Mouse (Mus musculus): ENCODE results near the gene Stac. TPM values are rescaled to one million over a fixed set of nuclear protein-coding genes. Genes with fewer than 3 reads are reported as not detected.
A peak's percentile ranks its signal among the peaks of the same experiment; 100 is the strongest.

The Stac gene
- polyA plus RNA-seq, 1 experiment from 2014 or later, result 0.72 TPM

- no peaks in the 10 kb centered on the region for H3K9me3 ChIP-seq (ENCODE audit: control insufficient read depth, low read length)
- no peaks in the 10 kb centered on the region for H3K36me3 ChIP-seq (ENCODE audit: control insufficient read depth, insufficient read depth, low read length)
- 0 out of 4 replicates have a peak overlapping the region, but pooled peaks of 1 of the 2 experiments have one; percentile 32 for H3K27ac ChIP-seq (replicated peaks in 1 of 2; ENCODE audit: control insufficient read depth in 1 of 2, insufficient read depth in 1 of 2, low read depth in 2 of 2, low read length in 2 of 2)
- no peak overlapping the region for H3K4me3 ChIP-seq (ENCODE audit: control insufficient read depth in 1 of 2, insufficient read depth in 1 of 2, low read depth in 1 of 2, low read length in 2 of 2)
- peak; percentile 35; the same call in 1 of the 2 replicates for ATAC-seq (ENCODE audit: insufficient number of reproducible peaks, insufficient read depth, low FRiP score, low read depth)
- peak overlapping the region; percentile 5; the same call in 1 of the 2 replicates for H3K4me2 ChIP-seq (ENCODE audit: low read length)
- H3K4me1 ChIP-seq (ENCODE audit: control insufficient read depth in 2 of 2, insufficient read depth in 2 of 2, low read length in 2 of 2), result peaks cover 6 to 8% of the 10 kb centered on the region in 2 experiments; a peak in 3 of 4 replicates
- WGBS, result 52% methylated on average over 19 of the region's 19 CpGs
- no peaks in the 10 kb centered on the region for H3K27me3 ChIP-seq (ENCODE audit: control insufficient read depth, insufficient read depth, low read length)
- no peak overlapping the region for H3K9ac ChIP-seq (ENCODE audit: low read length)
Measured at GRCm38 (mm10) chr9:111562217-111562988, 127.7 kb downstream of the Stac start.

- Histone ChIP-seq H3K27me3 (ENCODE audit: control insufficient read depth, insufficient read depth, low read length) (no peaks in the 10 kb centered on the region), H3K4me2 (ENCODE audit: low read length) (no peak overlapping the region), H3K9ac (ENCODE audit: low read length) (no peak overlapping the region), H3K36me3 (ENCODE audit: control insufficient read depth, insufficient read depth, low read length) (no peaks in the 10 kb centered on the region), H3K4me1 (ENCODE audit: control insufficient read depth in 2 of 2, insufficient read depth in 2 of 2, low read length in 2 of 2) (no peaks in the 10 kb centered on the region), H3K9me3 (ENCODE audit: control insufficient read depth, low read length) (no peaks in the 10 kb centered on the region), H3K4me3 (ENCODE audit: control insufficient read depth in 1 of 2, insufficient read depth in 1 of 2, low read depth in 1 of 2, low read length in 2 of 2) (no peak overlapping the region), H3K27ac (replicated peaks in 1 of 2; ENCODE audit: control insufficient read depth in 1 of 2, insufficient read depth in 1 of 2, low read depth in 2 of 2, low read length in 2 of 2) (no peak overlapping the region)
- ATAC-seq (ENCODE audit: insufficient number of reproducible peaks, insufficient read depth, low FRiP score, low read depth), result no peak
- WGBS, result 34% methylated on average over 3 of the region's 3 CpGs
Measured at GRCm38 (mm10) chr9:111556699-111557098, 133.4 kb downstream of the Stac start.

GRCm38 (mm10) chr9:111552865-111553264, 137.3 kb downstream of the Stac start:
- Histone ChIP-seq H3K4me1 (ENCODE audit: control insufficient read depth in 2 of 2, insufficient read depth in 2 of 2, low read length in 2 of 2) (no peaks in the 10 kb centered on the region; a peak in 1 of 4 replicates), H3K9ac (ENCODE audit: low read length) (no peak overlapping the region), H3K4me3 (ENCODE audit: control insufficient read depth in 1 of 2, insufficient read depth in 1 of 2, low read depth in 1 of 2, low read length in 2 of 2) (no peak overlapping the region), H3K27me3 (ENCODE audit: control insufficient read depth, insufficient read depth, low read length) (no peaks in the 10 kb centered on the region), H3K4me2 (ENCODE audit: low read length) (no peak overlapping the region), H3K9me3 (ENCODE audit: control insufficient read depth, low read length) (no peaks in the 10 kb centered on the region), H3K27ac (replicated peaks in 1 of 2; ENCODE audit: control insufficient read depth in 1 of 2, insufficient read depth in 1 of 2, low read depth in 2 of 2, low read length in 2 of 2) (no peak overlapping the region), H3K36me3 (ENCODE audit: control insufficient read depth, insufficient read depth, low read length) (no peaks in the 10 kb centered on the region)
- ATAC-seq (ENCODE audit: insufficient number of reproducible peaks, insufficient read depth, low FRiP score, low read depth), result no peak
- WGBS, result 61% methylated on average over 3 of the region's 3 CpGs

- H3K9me3 ChIP-seq (ENCODE audit: control insufficient read depth, low read length), result no peaks in the 10 kb centered on the region
- 61% methylated on average over 15 of the region's 15 CpGs for WGBS
- H3K4me3 ChIP-seq (ENCODE audit: control insufficient read depth in 1 of 2, insufficient read depth in 1 of 2, low read depth in 1 of 2, low read length in 2 of 2), result no peak overlapping the region
- no peaks in the 10 kb centered on the region for H3K36me3 ChIP-seq (ENCODE audit: control insufficient read depth, insufficient read depth, low read length)
- ATAC-seq (ENCODE audit: insufficient number of reproducible peaks, insufficient read depth, low FRiP score, low read depth), result no peak
- no peak overlapping the region for H3K4me2 ChIP-seq (ENCODE audit: low read length)
- no peaks in the 10 kb centered on the region for H3K27me3 ChIP-seq (ENCODE audit: control insufficient read depth, insufficient read depth, low read length)
- H3K4me1 ChIP-seq (ENCODE audit: control insufficient read depth in 2 of 2, insufficient read depth in 2 of 2, low read length in 2 of 2), result no peaks in the 10 kb centered on the region; a peak in 1 of 4 replicates
- no peak overlapping the region for H3K9ac ChIP-seq (ENCODE audit: low read length)
- H3K27ac ChIP-seq (replicated peaks in 1 of 2; ENCODE audit: control insufficient read depth in 1 of 2, insufficient read depth in 1 of 2, low read depth in 2 of 2, low read length in 2 of 2), result no peak overlapping the region
Measured at GRCm38 (mm10) chr9:111551461-111552190, 138.5 kb downstream of the Stac start.

GRCm38 (mm10) chr9:111550963-111551321, 139.2 kb downstream of the Stac start:
- Histone ChIP-seq H3K4me1 (ENCODE audit: control insufficient read depth in 2 of 2, insufficient read depth in 2 of 2, low read length in 2 of 2) (no peaks in the 10 kb centered on the region; a peak in 1 of 4 replicates), H3K9ac (ENCODE audit: low read length) (no peak overlapping the region), H3K9me3 (ENCODE audit: control insufficient read depth, low read length) (no peaks in the 10 kb centered on the region), H3K27ac (replicated peaks in 1 of 2; ENCODE audit: control insufficient read depth in 1 of 2, insufficient read depth in 1 of 2, low read depth in 2 of 2, low read length in 2 of 2) (no peak overlapping the region), H3K4me2 (ENCODE audit: low read length) (no peak overlapping the region), H3K4me3 (ENCODE audit: control insufficient read depth in 1 of 2, insufficient read depth in 1 of 2, low read depth in 1 of 2, low read length in 2 of 2) (no peak overlapping the region), H3K36me3 (ENCODE audit: control insufficient read depth, insufficient read depth, low read length) (no peaks in the 10 kb centered on the region), H3K27me3 (ENCODE audit: control insufficient read depth, insufficient read depth, low read length) (no peaks in the 10 kb centered on the region)
- 79% methylated on average over 8 of the region's 8 CpGs for WGBS
- no peak for ATAC-seq (ENCODE audit: insufficient number of reproducible peaks, insufficient read depth, low FRiP score, low read depth)

GRCm38 (mm10) chr9:111550281-111550962, 139.7 kb downstream of the Stac start:
- Histone ChIP-seq H3K4me3 (ENCODE audit: control insufficient read depth in 1 of 2, insufficient read depth in 1 of 2, low read depth in 1 of 2, low read length in 2 of 2) (no peak overlapping the region), H3K4me2 (ENCODE audit: low read length) (no peak overlapping the region), H3K9ac (ENCODE audit: low read length) (no peak overlapping the region), H3K27me3 (ENCODE audit: control insufficient read depth, insufficient read depth, low read length) (no peaks in the 10 kb centered on the region), H3K36me3 (ENCODE audit: control insufficient read depth, insufficient read depth, low read length) (no peaks in the 10 kb centered on the region), H3K9me3 (ENCODE audit: control insufficient read depth, low read length) (no peaks in the 10 kb centered on the region), H3K27ac (replicated peaks in 1 of 2; ENCODE audit: control insufficient read depth in 1 of 2, insufficient read depth in 1 of 2, low read depth in 2 of 2, low read length in 2 of 2) (no peak overlapping the region), H3K4me1 (ENCODE audit: control insufficient read depth in 2 of 2, insufficient read depth in 2 of 2, low read length in 2 of 2) (no peaks in the 10 kb centered on the region; a peak in 1 of 4 replicates)
- ATAC-seq (ENCODE audit: insufficient number of reproducible peaks, insufficient read depth, low FRiP score, low read depth), result no peak
- 73% methylated on average over 21 of the region's 21 CpGs for WGBS

GRCm38 (mm10) chr9:111542663-111543062, 147.5 kb downstream of the Stac start:
- Histone ChIP-seq H3K27ac (replicated peaks in 1 of 2; ENCODE audit: control insufficient read depth in 1 of 2, insufficient read depth in 1 of 2, low read depth in 2 of 2, low read length in 2 of 2) (no peak overlapping the region), H3K9me3 (ENCODE audit: control insufficient read depth, low read length) (no peaks in the 10 kb centered on the region), H3K4me1 (ENCODE audit: control insufficient read depth in 2 of 2, insufficient read depth in 2 of 2, low read length in 2 of 2) (no peaks in the 10 kb centered on the region), H3K36me3 (ENCODE audit: control insufficient read depth, insufficient read depth, low read length) (no peaks in the 10 kb centered on the region), H3K27me3 (ENCODE audit: control insufficient read depth, insufficient read depth, low read length) (no peaks in the 10 kb centered on the region), H3K4me3 (ENCODE audit: control insufficient read depth in 1 of 2, insufficient read depth in 1 of 2, low read depth in 1 of 2, low read length in 2 of 2) (no peak overlapping the region), H3K9ac (ENCODE audit: low read length) (no peak overlapping the region), H3K4me2 (ENCODE audit: low read length) (no peak overlapping the region)
- no peak for ATAC-seq (ENCODE audit: insufficient number of reproducible peaks, insufficient read depth, low FRiP score, low read depth)
- 72% methylated on average over 6 of the region's 6 CpGs for WGBS

All from heart, embryonic 14.5 days (tissue).